Mouse (Mus musculus): ENCODE data around the gene Zc3h4. TPM values are rescaled to one million over a fixed set of nuclear protein-coding genes. Genes with fewer than 3 reads are reported as not detected.
"Not testable (repeated sequence)": the region's sequence is repeated elsewhere in the genome, so short reads cannot be mapped to it uniquely, and the experiment has no call there.

Zc3h4 gene
- total RNA-seq (2021), result 10 to 100 TPM; 24.9 to 27.1 TPM
- long read RNA-seq, experiment 1, partial matches to known transcripts, result 0 of 5 reads
- long read RNA-seq, experiment 1, other reads (novel, unspliced or antisense), result 5 of 5 reads
- long read RNA-seq, experiment 2, partial matches to known transcripts, result 5 of 5 reads
- long read RNA-seq, experiment 2, other reads (novel, unspliced or antisense), result 0 of 5 reads

- intact Hi-C loops (cut with DNase I), result no loop called here
- DNase-seq, result peak; percentile 89 to 91
Measured at GRCm38 (mm10) chr7:16400689-16401611, at the start of gene Zc3h4. TSS of gene Zc3h4 (plus strand) at chr7:16400910.

GRCm38 (mm10) chr7:16355854-16356594, 44.7 kb upstream of the Zc3h4 start:
- intact Hi-C loops (cut with DNase I), result loop anchor here (2.0 kb wide), 1 partner anchor 21 kb away; no protein-coding TSS in a partner anchor
- no peak for DNase-seq

GRCm38 (mm10) chr7:16357602-16358001, 43.1 kb upstream of the Zc3h4 start:
- DNase-seq, result no peak
- intact Hi-C loops (cut with DNase I), result no loop called here

GRCm38 (mm10) chr7:16364319-16364718, 36.4 kb upstream of the Zc3h4 start:
- DNase-seq, result no peak
- intact Hi-C loops (cut with DNase I), result loop anchor here (10.0 kb wide), 1 partner anchor 160 kb away; no protein-coding TSS in a partner anchor

GRCm38 (mm10) chr7:16364901-16365500, 35.7 kb upstream of the Zc3h4 start:
- DNase-seq, result no peak
- intact Hi-C loops (cut with DNase I), result loop anchor here (10.0 kb wide), 1 partner anchor 160 kb away; no protein-coding TSS in a partner anchor

- intact Hi-C loops (cut with DNase I), result loop anchor here (10.0 kb wide), 1 partner anchor 161 kb away; no protein-coding TSS in a partner anchor
- DNase-seq, result no peak
Measured at GRCm38 (mm10) chr7:16366133-16366646, 34.5 kb upstream of the Zc3h4 start.

GRCm38 (mm10) chr7:16366669-16367068, 34.0 kb upstream of the Zc3h4 start:
- intact Hi-C loops (cut with DNase I), result loop anchor here (10.0 kb wide), 1 partner anchor 162 kb away; no protein-coding TSS in a partner anchor
- DNase-seq, result no peak

- intact Hi-C loops (cut with DNase I), result loop anchor here (10.0 kb wide), 1 partner anchor 164 kb away; no protein-coding TSS in a partner anchor
- DNase-seq, result no peak
Measured at GRCm38 (mm10) chr7:16368835-16369234, 31.9 kb upstream of the Zc3h4 start.

- no peak for DNase-seq
- intact Hi-C loops (cut with DNase I), result loop anchor here (5.0 kb wide), 2 partner anchors 43 to 58 kb away; no protein-coding TSS in a partner anchor
Measured at GRCm38 (mm10) chr7:16370596-16370995, 30.1 kb upstream of the Zc3h4 start.

- DNase-seq, result no peak
- intact Hi-C loops (cut with DNase I), result loop anchor here (5.0 kb wide), 2 partner anchors 46 to 61 kb away; no protein-coding TSS in a partner anchor
Measured at GRCm38 (mm10) chr7:16373719-16374118, 27.0 kb upstream of the Zc3h4 start.

GRCm38 (mm10) chr7:16374989-16375388, 25.7 kb upstream of the Zc3h4 start:
- DNase-seq, result no peak
- intact Hi-C loops (cut with DNase I), result loop anchor here (1.0 to 5.0 kb wide), 3 partner anchors 48 to 81 kb away; no protein-coding TSS in a partner anchor

GRCm38 (mm10) chr7:16376505-16376904, 24.2 kb upstream of the Zc3h4 start:
- DNase-seq, result peak in 1 of 2 experiments; percentile 40
- intact Hi-C loops (cut with DNase I), result loop anchor here (1.0 to 2.0 kb wide), 2 partner anchors 50 to 86 kb away; no protein-coding TSS in a partner anchor

- peak; percentile 95 to 96 for DNase-seq
- intact Hi-C loops (cut with DNase I), result no loop called here
Measured at GRCm38 (mm10) chr7:16387160-16388041, 13.3 kb upstream of the Zc3h4 start, which contains the start of gene Sae1. TSS of gene Sae1 (minus strand) at chr7:16387806.

- intact Hi-C loops (cut with DNase I), result loop anchor here (5.0 kb wide), 1 partner anchor 227 kb away; no protein-coding TSS in a partner anchor
- DNase-seq, result not testable (repeated sequence)
Measured at GRCm38 (mm10) chr7:16389942-16390341, 10.8 kb upstream of the Zc3h4 start.

GRCm38 (mm10) chr7:16392923-16393322, 7.8 kb upstream of the Zc3h4 start:
- DNase-seq, result no peak
- intact Hi-C loops (cut with DNase I), result loop anchor here (5.0 kb wide), 1 partner anchor 224 kb away; no protein-coding TSS in a partner anchor

- DNase-seq, result peak in 1 of 2 experiments; percentile 39
- intact Hi-C loops (cut with DNase I), result loop anchor here (1.0 to 2.0 kb wide), 2 partner anchors 30 to 67 kb away; no protein-coding TSS in a partner anchor
Measured at GRCm38 (mm10) chr7:16395944-16396343, 4.8 kb upstream of the Zc3h4 start.

- DNase-seq, result no peak
- intact Hi-C loops (cut with DNase I), result loop anchor here (2.0 kb wide), 1 partner anchor 65 kb away; no protein-coding TSS in a partner anchor
Measured at GRCm38 (mm10) chr7:16397465-16397864, 3.2 kb upstream of the Zc3h4 start.

- intact Hi-C loops (cut with DNase I), result no loop called here
- DNase-seq, result no peak
Measured at GRCm38 (mm10) chr7:16398387-16399050, 2.2 kb upstream of the Zc3h4 start.
